Mouse (Mus musculus): Measurements from ENCODE around the gene Psmb7. TPM values are rescaled to one million over a fixed set of nuclear protein-coding genes. Genes with fewer than 3 reads are reported as not detected.

The Psmb7 gene
- polyA plus RNA-seq, 1 experiment, result 339 TPM

GRCm38 (mm10) chr2:38586733-38587132 is 57.2 kb downstream of the Psmb7 start:
- Histone ChIP-seq H3K4me3 (ENCODE audit: insufficient read depth, low read depth, low read length) (no peak overlapping the region), H3K4me1 (ENCODE audit: control insufficient read depth, insufficient read depth, insufficient read length, low read length) (peaks cover 1% of the 10 kb centered on the region; the same call in 1 of the 2 replicates), H3K27ac (replicated peaks; ENCODE audit: low read depth, low read length) (no peak overlapping the region)

DNA sequence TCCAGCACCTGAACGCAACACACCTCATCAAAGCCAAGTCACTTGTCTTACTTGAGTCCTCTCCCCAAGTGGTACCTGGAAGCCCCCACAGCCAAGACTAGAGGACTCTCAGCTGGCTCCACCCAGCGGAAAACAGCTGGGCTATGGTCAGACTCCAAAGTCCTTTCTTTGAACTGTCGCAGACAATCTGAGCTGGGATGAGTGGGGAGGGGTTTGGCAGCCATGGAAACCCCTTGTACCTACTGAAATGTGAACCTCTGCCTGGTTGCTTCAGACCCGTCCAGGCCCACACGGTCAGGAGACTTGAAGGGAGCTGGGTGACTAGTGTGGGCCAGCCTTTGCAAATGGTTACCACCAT is 58.5 kb downstream of the Psmb7 start:
- Histone ChIP-seq H3K4me3 (ENCODE audit: insufficient read depth, low read depth, low read length) (no peak overlapping the region), H3K4me1 (ENCODE audit: control insufficient read depth, insufficient read depth, insufficient read length, low read length) (no peaks in the 10 kb centered on the region), H3K27ac (replicated peaks; ENCODE audit: low read depth, low read length) (no peak overlapping the region)

DNA sequence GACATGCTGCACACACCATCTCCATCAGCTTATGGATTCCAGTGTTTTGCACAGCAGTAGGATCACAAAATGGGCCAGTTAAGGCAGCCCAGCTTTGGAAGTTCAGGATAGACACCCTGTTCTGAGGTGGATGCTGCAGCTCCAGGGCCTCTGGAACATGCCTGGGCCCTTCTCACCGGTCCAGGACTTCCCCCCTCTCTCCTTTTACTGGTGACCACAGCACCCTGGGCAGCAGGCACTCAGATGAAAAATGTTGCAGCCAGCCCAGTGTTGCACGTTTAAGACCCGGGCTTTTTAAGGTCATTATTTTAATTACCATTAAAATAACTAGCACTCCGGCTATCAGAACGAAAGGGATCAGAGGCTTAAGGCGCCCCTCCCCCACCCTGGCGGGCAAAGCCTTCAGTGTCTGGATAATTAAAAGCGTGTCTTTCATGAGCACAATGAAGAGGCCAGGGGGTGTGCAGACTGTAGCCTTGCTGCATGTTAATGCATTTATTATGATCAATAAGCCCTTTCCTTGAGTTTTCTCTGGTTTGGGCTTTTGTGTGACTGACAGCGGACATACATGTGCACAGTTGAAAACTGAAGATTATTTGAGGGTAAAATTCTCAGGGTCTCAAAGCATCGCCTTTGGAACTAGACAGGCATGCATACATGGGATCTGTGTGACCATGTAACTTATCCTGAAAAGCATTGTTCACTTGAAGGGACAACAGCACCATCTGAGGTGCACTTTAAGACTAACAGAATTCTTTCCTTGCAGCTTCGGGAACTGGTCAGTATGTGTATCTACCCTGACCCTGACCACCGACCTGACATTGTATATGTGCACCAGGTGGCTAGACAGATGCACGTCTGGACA is 59.1 kb downstream of the Psmb7 start:
- Histone ChIP-seq H3K4me3 (ENCODE audit: insufficient read depth, low read depth, low read length) (no peak overlapping the region), H3K27ac (replicated peaks; ENCODE audit: low read depth, low read length) (no peak overlapping the region), H3K4me1 (ENCODE audit: control insufficient read depth, insufficient read depth, insufficient read length, low read length) (no peaks in the 10 kb centered on the region)

DNA sequence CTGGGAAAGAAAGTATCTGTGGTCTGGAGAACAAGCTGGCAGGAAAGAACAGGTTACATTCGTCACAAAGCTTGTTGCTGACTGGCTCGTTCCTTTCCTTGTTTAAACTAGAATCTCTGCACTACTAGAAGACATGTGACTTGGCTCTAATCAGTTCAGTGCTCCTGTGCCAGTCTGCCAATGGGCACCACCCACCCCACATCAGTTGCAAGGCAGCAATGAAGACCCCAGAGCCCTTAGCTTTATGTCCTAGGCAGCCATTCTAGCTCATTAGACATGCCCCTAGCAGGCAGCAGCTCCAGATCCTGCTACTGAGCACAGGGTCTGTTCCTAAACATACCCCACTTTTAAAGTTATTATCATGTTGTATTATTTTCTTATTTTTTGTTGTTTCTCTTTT is 59.9 kb downstream of the Psmb7 start:
- H3K27ac ChIP-seq (replicated peaks; ENCODE audit: low read depth, low read length), result no peak overlapping the region
- H3K4me1 ChIP-seq (ENCODE audit: control insufficient read depth, insufficient read depth, insufficient read length, low read length), result no peaks in the 10 kb centered on the region
- H3K4me3 ChIP-seq (ENCODE audit: insufficient read depth, low read depth, low read length), result no peak overlapping the region

DNA sequence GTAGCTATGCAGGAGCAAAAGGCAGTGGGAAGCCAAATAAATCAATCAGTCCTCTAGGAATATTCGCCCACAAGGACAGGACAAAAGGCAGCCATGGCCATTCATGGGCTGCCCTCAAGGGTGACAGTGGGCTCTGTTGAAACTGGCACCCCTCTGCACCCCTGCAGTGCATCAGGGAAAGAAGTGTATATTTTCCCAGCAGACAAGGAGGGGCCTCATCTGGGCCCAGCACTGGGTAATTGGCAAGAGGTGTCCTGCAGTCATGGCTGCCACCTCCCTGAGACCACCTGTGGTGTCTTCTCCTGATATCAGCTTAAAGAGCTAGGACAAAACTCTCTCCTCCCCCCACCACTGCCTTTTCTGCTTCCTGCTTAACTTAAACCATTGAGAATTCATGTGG is 64.4 kb downstream of the Psmb7 start:
- H3K4me3 ChIP-seq (ENCODE audit: insufficient read depth, low read depth, low read length), result no peak overlapping the region
- H3K4me1 ChIP-seq (ENCODE audit: control insufficient read depth, insufficient read depth, insufficient read length, low read length), result no peaks in the 10 kb centered on the region
- no peak overlapping the region for H3K27ac ChIP-seq (replicated peaks; ENCODE audit: low read depth, low read length)

DNA sequence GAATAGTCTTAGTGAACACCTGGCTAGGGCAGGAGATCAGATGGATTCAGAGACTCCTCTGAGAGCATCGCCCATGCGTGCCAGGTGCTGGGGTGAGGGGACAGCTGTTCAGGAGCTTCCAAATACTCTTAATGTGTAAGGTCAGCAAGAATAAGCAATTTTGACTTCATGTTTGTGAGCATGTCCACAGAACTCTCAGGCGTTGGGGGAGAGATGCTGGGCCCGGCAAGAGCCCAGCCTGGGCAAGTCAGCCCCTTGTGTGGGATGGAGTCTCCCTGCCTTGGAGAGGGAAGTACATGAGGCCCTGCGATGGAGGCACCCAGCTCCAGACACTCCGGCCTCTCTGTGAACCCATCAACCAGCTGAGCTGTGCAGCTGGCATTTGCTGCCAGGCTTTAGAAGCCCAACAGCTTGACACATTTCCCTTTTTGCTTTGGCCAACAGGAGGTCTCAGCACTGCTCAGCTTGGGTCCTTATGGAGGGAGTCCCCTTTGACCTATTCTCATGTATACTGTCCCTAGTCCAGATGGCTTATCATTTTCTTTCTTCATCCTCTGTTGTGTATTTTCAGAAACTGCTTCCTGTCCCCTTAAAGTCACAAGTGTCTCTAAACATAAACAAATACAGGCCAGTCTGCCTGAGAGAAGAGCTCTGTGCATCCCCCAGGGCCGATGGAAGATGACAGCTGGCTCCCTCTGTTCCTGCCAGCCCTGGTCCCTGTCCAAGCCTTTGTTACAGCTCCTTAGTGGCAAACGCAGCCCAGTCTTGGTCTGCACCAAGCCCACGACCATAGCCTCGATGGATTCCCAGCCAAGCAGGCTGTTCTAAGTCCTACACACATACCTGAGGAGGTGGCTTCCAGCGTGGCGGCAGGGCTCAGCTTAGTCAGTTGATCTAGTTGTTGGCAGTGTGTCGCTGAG is 65.0 kb downstream of the Psmb7 start:
- Histone ChIP-seq H3K4me1 (ENCODE audit: control insufficient read depth, insufficient read depth, insufficient read length, low read length) (no peaks in the 10 kb centered on the region), H3K4me3 (ENCODE audit: insufficient read depth, low read depth, low read length) (no peak overlapping the region), H3K27ac (replicated peaks; ENCODE audit: low read depth, low read length) (no peak overlapping the region)

GRCm38 (mm10) chr2:38574697-38575096 is 69.2 kb downstream of the Psmb7 start:
- H3K4me1 ChIP-seq (ENCODE audit: control insufficient read depth, insufficient read depth, insufficient read length, low read length), result no peaks in the 10 kb centered on the region
- no peak overlapping the region for H3K27ac ChIP-seq (replicated peaks; ENCODE audit: low read depth, low read length)
- H3K4me3 ChIP-seq (ENCODE audit: insufficient read depth, low read depth, low read length), result no peak overlapping the region

DNA sequence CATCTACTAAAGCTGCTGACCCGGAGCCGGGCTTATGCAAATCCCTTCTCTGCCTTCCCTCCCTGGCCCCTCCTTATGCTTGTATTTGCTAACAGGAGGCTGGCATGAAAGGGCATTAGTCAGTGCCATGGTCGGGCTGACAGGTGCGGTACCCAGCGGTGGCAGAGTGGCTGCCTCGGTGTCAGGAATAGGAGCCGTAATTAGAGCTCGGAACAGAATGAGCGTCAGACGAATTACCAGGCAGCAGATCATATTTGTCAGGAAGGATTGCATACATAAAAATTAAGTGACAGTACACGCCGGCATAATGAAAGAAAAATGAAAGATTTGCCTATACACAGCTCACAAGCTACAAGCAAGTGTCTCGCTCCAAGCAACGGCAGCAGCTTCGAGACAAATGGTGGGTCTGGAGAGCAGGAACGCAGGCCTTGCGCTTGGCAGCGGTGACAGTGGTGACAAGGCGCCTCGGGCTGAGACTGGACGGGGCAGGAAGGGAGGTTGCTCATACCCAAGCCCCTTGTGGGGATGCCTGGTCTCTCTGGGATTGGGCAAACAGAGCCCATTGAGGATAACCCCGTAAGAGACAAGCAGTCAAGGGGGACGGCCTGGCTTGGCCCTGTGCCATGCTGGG is 71.8 kb downstream of the Psmb7 start:
- no peaks in the 10 kb centered on the region for H3K4me1 ChIP-seq (ENCODE audit: control insufficient read depth, insufficient read depth, insufficient read length, low read length)
- no peak overlapping the region for H3K27ac ChIP-seq (replicated peaks; ENCODE audit: low read depth, low read length)
- no peak overlapping the region for H3K4me3 ChIP-seq (ENCODE audit: insufficient read depth, low read depth, low read length)

GRCm38 (mm10) chr2:38562596-38562995 is 81.3 kb downstream of the Psmb7 start:
- H3K27ac ChIP-seq (replicated peaks; ENCODE audit: low read depth, low read length), result no peak overlapping the region
- H3K4me3 ChIP-seq (ENCODE audit: insufficient read depth, low read depth, low read length), result no peak overlapping the region
- no peaks in the 10 kb centered on the region for H3K4me1 ChIP-seq (ENCODE audit: control insufficient read depth, insufficient read depth, insufficient read length, low read length)

GRCm38 (mm10) chr2:38560296-38561227 is 83.3 kb downstream of the Psmb7 start:
- no peak overlapping the region for H3K4me3 ChIP-seq (ENCODE audit: insufficient read depth, low read depth, low read length)
- H3K27ac ChIP-seq (replicated peaks; ENCODE audit: low read depth, low read length), result no peak overlapping the region
- H3K4me1 ChIP-seq (ENCODE audit: control insufficient read depth, insufficient read depth, insufficient read length, low read length), result no peaks in the 10 kb centered on the region

- no peak overlapping the region for H3K27ac ChIP-seq (replicated peaks; ENCODE audit: low read depth, low read length)
- no peaks in the 10 kb centered on the region; the same call in 1 of the 2 replicates for H3K4me1 ChIP-seq (ENCODE audit: control insufficient read depth, insufficient read depth, insufficient read length, low read length)
- H3K4me3 ChIP-seq (ENCODE audit: insufficient read depth, low read depth, low read length), result no peak overlapping the region
Measured at GRCm38 (mm10) chr2:38556721-38557120, 87.2 kb downstream of the Psmb7 start.

DNA sequence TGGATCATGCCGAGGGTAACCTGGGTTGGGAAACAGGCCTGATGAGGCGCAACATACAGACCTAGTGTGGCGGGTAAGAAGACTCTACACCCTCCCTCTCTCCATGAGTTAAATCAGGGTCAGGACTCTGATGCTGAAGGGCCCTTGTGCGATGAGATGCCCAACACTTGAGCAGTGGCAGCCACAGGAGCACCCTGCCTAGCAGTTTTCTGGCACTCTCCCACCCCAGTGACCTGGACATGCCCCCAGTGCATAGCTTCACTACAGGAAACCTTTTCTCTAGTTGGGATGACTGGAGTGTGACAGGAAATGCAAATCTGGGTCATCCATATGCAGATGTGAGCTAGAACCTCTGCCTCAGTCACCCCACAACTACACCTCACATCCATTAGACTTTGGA is 88.2 kb downstream of the Psmb7 start:
- Histone ChIP-seq H3K27ac (replicated peaks; ENCODE audit: low read depth, low read length) (no peak overlapping the region), H3K4me3 (ENCODE audit: insufficient read depth, low read depth, low read length) (no peak overlapping the region), H3K4me1 (ENCODE audit: control insufficient read depth, insufficient read depth, insufficient read length, low read length) (no peaks in the 10 kb centered on the region; the same call in 1 of the 2 replicates)

GRCm38 (mm10) chr2:38554226-38554995 is 89.5 kb downstream of the Psmb7 start:
- Histone ChIP-seq H3K4me3 (ENCODE audit: insufficient read depth, low read depth, low read length) (no peak overlapping the region), H3K27ac (replicated peaks; ENCODE audit: low read depth, low read length) (no peak overlapping the region), H3K4me1 (ENCODE audit: control insufficient read depth, insufficient read depth, insufficient read length, low read length) (no peaks in the 10 kb centered on the region; the same call in 1 of the 2 replicates)

- no peak overlapping the region for H3K27ac ChIP-seq (replicated peaks; ENCODE audit: low read depth, low read length)
- peaks cover 6% of the 10 kb centered on the region for H3K4me1 ChIP-seq (ENCODE audit: control insufficient read depth, insufficient read depth, insufficient read length, low read length)
- no peak overlapping the region for H3K4me3 ChIP-seq (ENCODE audit: insufficient read depth, low read depth, low read length)
Measured at GRCm38 (mm10) chr2:38552004-38552443, 91.9 kb downstream of the Psmb7 start.
